Mouse (Mus musculus): ENCODE measurements at regions not wholly inside any gene's neighbourhood (a gene's known extent, or its start where the extent isn't known, plus 50 kb on each side); places are given as distances from the start of the nearest gene placed in this dataset.

DNA sequence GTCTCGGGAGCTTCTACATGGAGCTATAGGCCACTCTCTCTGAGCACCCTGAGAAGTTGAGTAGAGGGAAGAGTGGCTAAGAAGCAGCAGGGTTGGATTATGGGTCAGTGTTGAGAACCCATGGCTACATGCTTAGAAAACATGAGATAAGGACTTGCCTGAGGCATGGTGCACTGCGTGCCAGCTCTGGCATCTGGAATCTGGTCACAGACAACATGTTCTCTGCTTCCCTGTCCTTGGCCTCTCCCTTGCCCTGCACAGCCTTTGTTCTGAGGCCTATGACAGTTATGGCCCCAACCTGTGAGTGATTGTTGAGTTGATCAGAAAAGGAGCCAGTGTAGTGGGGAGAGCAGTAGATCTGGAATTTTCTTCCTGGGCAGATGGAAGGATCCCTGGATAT lies 409.1 kb upstream of the Cdh4 start:
- TF ChIP-seq CTCF (IDR thresholded peaks at IDR 0.05; ENCODE audit: extremely low read depth, insufficient read depth, low read length) (no peak), POLR2A (IDR thresholded peaks at IDR 0.05; ENCODE audit: extremely low read depth, insufficient read depth, low read length) (no peak)
